Mouse (Mus musculus): ENCODE data around the gene Mdfi.

- TF ChIP-seq EP300 (IDR thresholded peaks at IDR 0.05; ENCODE audit: low read depth) = no peak
- no peak for TF ChIP-seq CTCF (IDR thresholded peaks at IDR 0.05; ENCODE audit: low read depth)
These were observed 31.5 kb upstream of the Mdfi start for GRCm38 (mm10) chr17:47866037-47866436.
